Mouse (Mus musculus): ENCODE data around the gene Ap3b1. TPM values are rescaled to one million over a fixed set of nuclear protein-coding genes. Genes with fewer than 3 reads are reported as not detected.

Gene Ap3b1
- total and polyA plus RNA-seq, 3 experiments = 46.0 to 113 (median 60.7) TPM

DNA sequence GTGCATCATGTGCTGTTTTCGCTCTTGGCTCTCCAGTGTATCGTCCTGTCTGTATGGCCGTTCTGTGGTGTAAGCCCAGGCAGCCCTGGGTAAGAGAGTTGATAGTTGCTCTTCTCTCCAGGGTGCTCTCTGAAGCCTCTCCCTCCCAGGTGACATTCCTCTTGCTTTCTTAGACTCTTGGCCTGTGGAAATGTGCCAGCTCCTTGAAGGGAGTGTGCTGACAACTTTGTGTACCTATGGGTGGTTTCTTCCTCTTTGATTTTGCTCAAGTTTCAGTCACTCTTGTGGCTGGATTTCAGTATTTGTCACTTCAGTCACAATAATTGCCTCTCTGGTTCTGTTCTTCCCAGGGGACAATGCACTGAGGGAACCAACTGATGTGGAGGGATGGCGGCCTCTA is 20.2 kb downstream of the Ap3b1 start:
- DNase-seq (ENCODE audit: extremely low read depth) = peak; percentile 42
- TF ChIP-seq USF2 (conservative IDR thresholded peaks at IDR 0.05; ENCODE audit: low read depth, low read length) (no peak), MEF2A (IDR thresholded peaks at IDR 0.05; ENCODE audit: borderline replicate concordance, low read depth, low read length) (no peak), CHD2 (IDR thresholded peaks at IDR 0.05; ENCODE audit: low read length) (no peak), NELFE (IDR thresholded peaks at IDR 0.05; ENCODE audit: low read depth, low read length) (no peak), SIN3A (IDR thresholded peaks at IDR 0.05; ENCODE audit: low read length) (no peak), MAZ (IDR thresholded peaks at IDR 0.05; ENCODE audit: low read depth, low read length) (no peak), TCF12 (IDR thresholded peaks at IDR 0.05; ENCODE audit: low read depth, low read length) (no peak), GABPA (IDR thresholded peaks at IDR 0.05; ENCODE audit: insufficient replicate concordance, low read depth, low read length) (no peak), RCOR1 (conservative IDR thresholded peaks at IDR 0.05; ENCODE audit: low read depth, low read length) (no peak)
- dilution Hi-C loops (cut with MboI; ENCODE audit: extremely low pct_ligation_motif_present, extremely low pct_unique_long_range_greater_than_20kb, low sequenced_read_pairs) = no loop called here
- no peak overlapping the region for H3K27ac ChIP-seq (ENCODE audit: insufficient read depth, low read depth)
- H3K27me3 ChIP-seq (replicated peaks) = no peaks in the 10 kb centered on the region
- no peaks in the 10 kb centered on the region for H3K9me3 ChIP-seq (replicated peaks; ENCODE audit: low read length)
- H3K79me2 ChIP-seq (replicated peaks; ENCODE audit: control insufficient read depth, extremely low read depth, insufficient read depth, poor library complexity, severe bottlenecking) = peaks cover 21% of the 10 kb centered on the region
- H3K9ac ChIP-seq (ENCODE audit: insufficient read depth, low read depth) = no peak overlapping the region
- peaks cover 7 to 41% of the 10 kb centered on the region in 2 experiments for H3K36me3 ChIP-seq (replicated peaks in 1 of 2; ENCODE audit: control insufficient read depth in 1 of 2, insufficient read depth in 1 of 2, low read length in 1 of 2)
- in situ Hi-C loops (cut with MboI; ENCODE audit: low pct_ligation_motif_present, low pct_unique_long_range_greater_than_20kb, low sequenced_read_pairs) = no loop called here
- no peak overlapping the region for H3K4me3 ChIP-seq (replicated peaks in 1 of 3; ENCODE audit: low read depth in 2 of 3, low read length in 2 of 3, poor library complexity in 1 of 3)
- H3K4me1 ChIP-seq (ENCODE audit: control insufficient read depth in 1 of 2, insufficient read depth in 2 of 2) = peaks cover 3 to 56% of the 10 kb centered on the region in 2 experiments
- no peak overlapping the region for H3K4me2 ChIP-seq (ENCODE audit: insufficient read depth, low read depth, poor library complexity, severe bottlenecking)

DNA sequence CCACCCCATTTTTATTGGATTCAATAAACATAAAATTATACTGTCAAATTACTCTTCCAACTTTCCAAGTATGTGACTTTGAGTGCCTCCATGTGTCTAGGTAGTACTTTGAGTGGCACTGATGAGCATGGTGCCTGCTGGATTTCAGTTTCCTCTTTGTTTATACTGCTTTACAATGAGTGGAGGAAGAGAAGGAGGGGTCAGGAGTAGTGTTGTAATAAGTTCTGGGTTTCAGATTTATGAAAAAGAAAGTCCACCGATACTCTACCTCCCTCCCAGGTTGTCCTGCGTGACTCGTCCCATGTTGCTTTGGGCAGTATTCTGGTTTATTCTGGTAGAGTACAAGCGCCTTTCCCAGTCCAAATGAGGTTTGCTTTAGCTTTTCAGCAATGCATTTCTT is 22.7 kb downstream of the Ap3b1 start:
- DNase-seq (ENCODE audit: extremely low read depth) = no peak
- H3K9me3 ChIP-seq (replicated peaks; ENCODE audit: low read length) = no peaks in the 10 kb centered on the region
- dilution Hi-C loops (cut with MboI; ENCODE audit: extremely low pct_ligation_motif_present, extremely low pct_unique_long_range_greater_than_20kb, low sequenced_read_pairs) (no loop called here), in situ Hi-C loops (cut with MboI; ENCODE audit: low pct_ligation_motif_present, low pct_unique_long_range_greater_than_20kb, low sequenced_read_pairs) (no loop called here)
- H3K79me2 ChIP-seq (replicated peaks; ENCODE audit: control insufficient read depth, extremely low read depth, insufficient read depth, poor library complexity, severe bottlenecking) = peaks cover 21% of the 10 kb centered on the region
- no peak overlapping the region for H3K9ac ChIP-seq (ENCODE audit: insufficient read depth, low read depth)
- no peak overlapping the region for H3K4me3 ChIP-seq (replicated peaks in 1 of 3; ENCODE audit: low read depth in 2 of 3, low read length in 2 of 3, poor library complexity in 1 of 3)
- H3K27ac ChIP-seq (ENCODE audit: insufficient read depth, low read depth) = no peak overlapping the region
- H3K36me3 ChIP-seq (replicated peaks in 1 of 2; ENCODE audit: control insufficient read depth in 1 of 2, insufficient read depth in 1 of 2, low read length in 1 of 2) = peaks cover 0 to 33% of the 10 kb centered on the region in 2 experiments
- no peaks in the 10 kb centered on the region for H3K27me3 ChIP-seq (replicated peaks)
- TF ChIP-seq KAT2A (IDR thresholded peaks at IDR 0.05; ENCODE audit: insufficient replicate concordance, low read length) = no peak
- TF ChIP-seq MAFK (IDR thresholded peaks at IDR 0.05; ENCODE audit: insufficient replicate concordance, low read length) = no peak
- TF ChIP-seq MAZ (IDR thresholded peaks at IDR 0.05; ENCODE audit: low read depth, low read length) = no peak
- no peak for TF ChIP-seq TCF12 (IDR thresholded peaks at IDR 0.05; ENCODE audit: low read depth, low read length)
- no peak for TF ChIP-seq PAX5 (IDR thresholded peaks at IDR 0.05; ENCODE audit: low read length)
- TF ChIP-seq CHD2 (IDR thresholded peaks at IDR 0.05; ENCODE audit: low read length) = no peak
- no peak for TF ChIP-seq POLR2A (IDR thresholded peaks at IDR 0.05; ENCODE audit: low read depth, low read length)
- no peak for TF ChIP-seq POLR2AphosphoS2 (IDR thresholded peaks at IDR 0.05; ENCODE audit: low read depth, low read length)
- no peak for TF ChIP-seq ZNF384 (IDR thresholded peaks at IDR 0.05; ENCODE audit: low read depth, low read length)
- no peak for TF ChIP-seq ZMIZ1 (IDR thresholded peaks at IDR 0.05; ENCODE audit: low read depth, low read length)
- no peak for TF ChIP-seq JUND (conservative IDR thresholded peaks at IDR 0.05; ENCODE audit: low read depth, low read length)
- no peak for TF ChIP-seq USF2 (conservative IDR thresholded peaks at IDR 0.05; ENCODE audit: low read depth, low read length)
- TF ChIP-seq MXI1 (IDR thresholded peaks at IDR 0.05; ENCODE audit: low read depth, low read length) = no peak
- no peak for TF ChIP-seq MYC (IDR thresholded peaks at IDR 0.05; ENCODE audit: low read depth, low read length)
- no peak for TF ChIP-seq MAX (IDR thresholded peaks at IDR 0.05; ENCODE audit: low read length)
- no peak overlapping the region for H3K4me2 ChIP-seq (ENCODE audit: insufficient read depth, low read depth, poor library complexity, severe bottlenecking)
- H3K4me1 ChIP-seq (ENCODE audit: control insufficient read depth in 1 of 2, insufficient read depth in 2 of 2) = peaks cover 3 to 70% of the 10 kb centered on the region in 2 experiments
